Mouse (Mus musculus) gastrocnemius, adult 2 months (tissue): ENCODE measurements at regions not wholly inside any gene's neighbourhood (a gene's known extent, or its start where the extent isn't known, plus 50 kb on each side); places are given as distances from the start of the nearest gene placed in this dataset.

Experiments
- DNase-seq: peaks from one replicate; pipeline ENCODE4 v3.0.0; 2022
- H3K27ac ChIP-seq: fragments of 200-600 bp; 2 replicates; pipeline ENCODE4 v1.8.1; 2022; ENCODE audit warnings: mild to moderate bottlenecking
- H3K4me3 ChIP-seq: fragments of 200-600 bp; 2 replicates; pipeline ENCODE4 v1.8.1; 2022; ENCODE audit warnings: mild to moderate bottlenecking, moderate library complexity
- CTCF ChIP-seq: fragments of 200-600 bp; IDR thresholded peaks from 2 replicates; pipeline ENCODE4 v1.8.1; 2022; ENCODE audit warnings: antibody characterized with exemption, mild to moderate bottlenecking, moderate library complexity
- intact Hi-C: fragments of 180-260 bp; cut with DNase I; formaldehyde crosslinking; loops from one replicate; pipeline ENCODE4 v1.15.1; 2025

- TF ChIP-seq CTCF, result no peak
- no peak overlapping the region for H3K4me3 ChIP-seq
- no peak for DNase-seq
- intact Hi-C loops, result no loop called here
- no peak overlapping the region for H3K27ac ChIP-seq
Observed at GRCm38 (mm10) chr2:50520169-50520568, 223.6 kb upstream of the Mmadhc start.

- DNase-seq, result no peak
- no peak overlapping the region for H3K27ac ChIP-seq
- no peak for TF ChIP-seq CTCF
- no peak overlapping the region for H3K4me3 ChIP-seq
- intact Hi-C loops, result no loop called here
Observed at GRCm38 (mm10) chr2:50519129-50519504, 222.5 kb upstream of the Mmadhc start.

- intact Hi-C loops, result no loop called here
- DNase-seq, result no peak
- Histone ChIP-seq H3K27ac (no peak overlapping the region), H3K4me3 (no peak overlapping the region)
- TF ChIP-seq CTCF, result peak; percentile 15; the same call in 1 of the 2 replicates
Observed at GRCm38 (mm10) chr2:50518371-50519128, 221.9 kb upstream of the Mmadhc start.

GRCm38 (mm10) chr2:50513276-50513675 lies 216.7 kb upstream of the Mmadhc start:
- no peak overlapping the region for H3K4me3 ChIP-seq
- TF ChIP-seq CTCF, result no peak
- DNase-seq, result no peak
- intact Hi-C loops, result no loop called here
- H3K27ac ChIP-seq, result no peak overlapping the region

- Histone ChIP-seq H3K4me3 (no peak overlapping the region), H3K27ac (no peak overlapping the region)
- TF ChIP-seq CTCF, result no peak
- no peak for DNase-seq
- intact Hi-C loops, result no loop called here
Observed at GRCm38 (mm10) chr2:50498713-50499112, 202.1 kb upstream of the Mmadhc start.

- intact Hi-C loops, result no loop called here
- H3K27ac ChIP-seq, result no peak overlapping the region
- no peak for TF ChIP-seq CTCF
Observed at GRCm38 (mm10) chr2:50496057-50496433, 199.4 kb upstream of the Mmadhc start.

GRCm38 (mm10) chr2:50495141-50496056 lies 198.8 kb upstream of the Mmadhc start:
- no peak for TF ChIP-seq CTCF
- no peak for DNase-seq
- intact Hi-C loops, result no loop called here
- H3K4me3 ChIP-seq, result no peak overlapping the region
- no peak overlapping the region for H3K27ac ChIP-seq

More at GRCm38 (mm10) chr2:50496057-50496433, 199.4 kb upstream of the Mmadhc start:
- H3K4me3 ChIP-seq, result no peak overlapping the region
- DNase-seq, result no peak

- DNase-seq, result peak; percentile 15
Observed at GRCm38 (mm10) chr2:50493597-50494335, 197.2 kb upstream of the Mmadhc start.

GRCm38 (mm10) chr2:50463799-50464198 lies 167.2 kb upstream of the Mmadhc start:
- intact Hi-C loops, result no loop called here
- TF ChIP-seq CTCF, result no peak
- H3K4me3 ChIP-seq, result no peak overlapping the region
- no peak for DNase-seq
- H3K27ac ChIP-seq, result no peak overlapping the region

More at GRCm38 (mm10) chr2:50493597-50494335, 197.2 kb upstream of the Mmadhc start:
- no peak overlapping the region for H3K4me3 ChIP-seq
- TF ChIP-seq CTCF, result no peak
- intact Hi-C loops, result no loop called here
- no peak overlapping the region; the same call in 1 of the 2 replicates for H3K27ac ChIP-seq

- DNase-seq, result no peak
- Histone ChIP-seq H3K27ac (no peak overlapping the region), H3K4me3 (no peak overlapping the region)
- intact Hi-C loops, result no loop called here
- no peak for TF ChIP-seq CTCF
Observed at GRCm38 (mm10) chr2:50462378-50462777, 165.8 kb upstream of the Mmadhc start.

- intact Hi-C loops, result no loop called here
- TF ChIP-seq CTCF, result no peak
- no peak for DNase-seq
- Histone ChIP-seq H3K4me3 (no peak overlapping the region), H3K27ac (no peak overlapping the region)
Observed at GRCm38 (mm10) chr2:50456654-50457053, 160.1 kb upstream of the Mmadhc start.

GRCm38 (mm10) chr2:50448117-50448516 lies 151.5 kb upstream of the Mmadhc start:
- Histone ChIP-seq H3K4me3 (no peak overlapping the region), H3K27ac (no peak overlapping the region)
- no peak for TF ChIP-seq CTCF
- intact Hi-C loops, result no loop called here
- DNase-seq, result no peak
